Mouse (Mus musculus): Measurements from ENCODE around the gene Htra2.

The Htra2 gene

DNA sequence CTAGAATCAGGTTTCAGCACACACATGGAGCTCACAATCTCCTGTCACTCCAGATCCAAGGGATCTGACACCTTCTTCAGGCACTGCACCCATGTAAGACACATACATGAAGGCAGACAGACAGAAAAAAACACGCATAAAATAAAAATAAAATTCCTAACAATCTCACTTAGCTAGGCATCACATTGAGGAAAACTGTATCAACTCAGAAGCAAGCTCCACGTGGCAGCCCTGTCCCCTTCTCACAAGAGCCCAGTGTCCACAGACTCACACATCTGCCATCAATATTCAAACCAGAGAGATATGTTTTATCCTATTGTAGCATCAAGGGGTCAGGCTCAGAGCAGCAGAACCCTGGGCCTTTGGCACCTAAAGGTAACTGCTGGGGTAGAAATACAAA lies 50.8 kb downstream of the Htra2 start:
- DNase-seq (ENCODE audit: low spot score): no peak

- DNase-seq (ENCODE audit: low spot score): peak; percentile 59
Observed at GRCm38 (mm10) chr6:83003850-83004249, 51.2 kb downstream of the Htra2 start.

DNA sequence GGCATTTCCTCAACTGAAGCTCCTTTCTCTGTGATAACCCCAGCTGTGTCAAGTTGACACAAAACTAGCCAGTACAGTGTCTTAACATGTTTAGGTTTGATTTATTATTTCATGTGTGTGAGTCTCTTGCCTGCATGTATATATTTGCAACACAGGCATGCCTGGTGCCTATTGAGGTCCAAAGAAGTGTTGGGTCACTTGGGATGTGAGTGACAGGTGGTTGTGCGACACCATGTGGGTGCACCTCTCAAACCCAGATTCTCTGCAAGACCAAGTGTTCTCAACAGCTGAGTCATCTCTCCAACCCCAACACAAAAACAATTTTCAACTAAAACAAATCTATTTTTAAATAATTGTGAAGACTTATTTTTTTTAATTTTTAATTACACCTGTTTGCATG lies 52.0 kb downstream of the Htra2 start:
- no peak for DNase-seq (ENCODE audit: low spot score)

Data from c-Kit-positive CD71-positive TER-119-positive erythroid progenitor cells, embryonic 14.5 days (primary cell).